Mouse (Mus musculus) stomach, postnatal 0 days (tissue): ENCODE measurements around the gene Sptbn1. TPM values are rescaled to one million over a fixed set of nuclear protein-coding genes. Genes with fewer than 3 reads are reported as not detected.

Experiments
- ATAC-seq: fragments of 200-750 bp; cut with Nextera tagmentation; 2 replicates; pipeline ENCODE4 v1.8.0; 2017; ENCODE audit not compliant: low FRiP score, low TSS enrichment
- DNase-seq: peaks from one replicate; pipeline ENCODE4 v3.0.0-alpha.2; 2016; ENCODE audit warnings: low spot score
- H3K27ac ChIP-seq: fragments of 300-500 bp; sonication (generic); replicated peaks from 2 replicates; pipeline ENCODE4 v1.5.1; 2014; ENCODE audit warnings: mild to moderate bottlenecking, control low read depth
- H3K27me3 ChIP-seq: fragments of 300-500 bp; sonication (generic); 2 replicates; pipeline ENCODE4 v1.6.1; 2014; ENCODE audit warnings: low read length; ENCODE audit not compliant: control insufficient read depth, insufficient read depth
- H3K36me3 ChIP-seq: fragments of 300-500 bp; sonication (generic); 2 replicates; pipeline ENCODE4 v1.6.1; 2014; ENCODE audit warnings: low read length, mixed read lengths; ENCODE audit not compliant: control insufficient read depth, insufficient read depth
- H3K4me1 ChIP-seq: fragments of 300-500 bp; sonication (generic); replicated peaks from 2 replicates; pipeline ENCODE4 v1.6.1; 2014; ENCODE audit warnings: antibody characterized with exemption; ENCODE audit not compliant: control insufficient read depth, insufficient read depth
- H3K4me2 ChIP-seq: fragments of 300-500 bp; sonication (generic); replicated peaks from 2 replicates; pipeline ENCODE4 v1.6.1; 2014; ENCODE audit warnings: low read depth, mild to moderate bottlenecking, control low read depth, moderate library complexity
- H3K4me3 ChIP-seq: fragments of 300-500 bp; sonication (generic); 2 replicates; pipeline ENCODE4 v1.5.1; 2014; ENCODE audit warnings: low read depth, low read length, control low read depth
- H3K9ac ChIP-seq: fragments of 300-500 bp; sonication (generic); 2 replicates; pipeline ENCODE4 v1.6.1; 2014; ENCODE audit warnings: mild to moderate bottlenecking, low read length, control low read depth, mixed read lengths
- H3K9me3 ChIP-seq: fragments of 300-500 bp; sonication (generic); 2 replicates; pipeline ENCODE4 v1.6.1; 2016; ENCODE audit warnings: low read length; ENCODE audit not compliant: control insufficient read depth
- CTCF ChIP-seq: IDR thresholded peaks from 2 replicates; pipeline ENCODE4 v1.5.1; 2016; ENCODE audit warnings: antibody characterized with exemption, low read depth, mild to moderate bottlenecking, moderate library complexity
- EP300 ChIP-seq: optimal IDR thresholded peaks from 2 replicates; pipeline ENCODE3; 2016; ENCODE audit warnings: antibody characterized with exemption
- WGBS: fragments of 180-500 bp; shearing (Covaris S2); extraction: QIAGEN DNeasy Blood & Tissue Kit; methylation state at CpG from one replicate; pipeline ENCODE4 v1.1.7; 2014; 5-methylcytosine and 5-hydroxymethylcytosine counted together
- polyA plus RNA-seq: library from polyadenylated mRNA; unstranded; fragments of >200 nt; fragmentation: Nextera tagmentation; extraction: Ambion mirVana; gene quantifications from 2 replicates; pipeline ENCODE4 v1.2.1, GENCODE M21; 2015

Gene Sptbn1
- polyA plus RNA-seq, 1 experiment from 2014 or later, result 57.2 TPM

- Histone ChIP-seq H3K9ac (no peak overlapping the region), H3K9me3 (no peaks in the 10 kb centered on the region), H3K27ac (peak overlapping the region; percentile 94; the same call in 1 of the 2 replicates), H3K4me1 (peaks cover 3% of the 10 kb centered on the region; the same call in 1 of the 2 replicates), H3K4me3 (peak overlapping the region; percentile 43; the same call in 1 of the 2 replicates), H3K4me2 (peak overlapping the region; percentile 68), H3K27me3 (no peaks in the 10 kb centered on the region), H3K36me3 (no peaks in the 10 kb centered on the region)
- DNase-seq (no peak), ATAC-seq (no peak)
- WGBS, result 41% methylated on average over 3 of the region's 3 CpGs
- TF ChIP-seq CTCF (no peak), EP300 (no peak)
These were observed 72.2 kb downstream of the Sptbn1 start for GRCm38 (mm10) chr11:30195756-30196155.

GRCm38 (mm10) chr11:30194800-30195199, 73.2 kb downstream of the Sptbn1 start:
- Histone ChIP-seq H3K4me3 (no peak overlapping the region), H3K36me3 (no peaks in the 10 kb centered on the region), H3K27ac (no peak overlapping the region; the same call in 1 of the 2 replicates), H3K4me1 (peaks cover 6% of the 10 kb centered on the region), H3K4me2 (peak overlapping the region; percentile 23; the same call in 1 of the 2 replicates), H3K27me3 (no peaks in the 10 kb centered on the region), H3K9ac (no peak overlapping the region), H3K9me3 (no peaks in the 10 kb centered on the region)
- TF ChIP-seq CTCF, result no peak
- TF ChIP-seq EP300, result no peak
- DNase-seq (no peak), ATAC-seq (no peak)
- WGBS, result 37% methylated on average over 1 of the region's 1 CpGs

GRCm38 (mm10) chr11:30190959-30191358, 77.0 kb downstream of the Sptbn1 start:
- H3K4me1 ChIP-seq, result peaks cover 7% of the 10 kb centered on the region; the same call in 1 of the 2 replicates
- peak; percentile 61 for ATAC-seq

GRCm38 (mm10) chr11:30190119-30190518, 77.9 kb downstream of the Sptbn1 start:
- TF ChIP-seq CTCF (no peak), EP300 (no peak)

More at GRCm38 (mm10) chr11:30190959-30191358, 77.0 kb downstream of the Sptbn1 start:
- WGBS, result 55% methylated on average over 4 of the region's 4 CpGs
- H3K9ac ChIP-seq, result no peak overlapping the region
- H3K4me3 ChIP-seq, result no peak overlapping the region
- peak; percentile 38 for DNase-seq
- no peaks in the 10 kb centered on the region for H3K36me3 ChIP-seq
- H3K4me2 ChIP-seq, result no peak overlapping the region
- no peaks in the 10 kb centered on the region for H3K27me3 ChIP-seq
- H3K27ac ChIP-seq, result no peak overlapping the region
- TF ChIP-seq EP300, result no peak
- TF ChIP-seq CTCF, result no peak
- H3K9me3 ChIP-seq, result no peaks in the 10 kb centered on the region

GRCm38 (mm10) chr11:30186902-30187470, 81.0 kb downstream of the Sptbn1 start:
- H3K27me3 ChIP-seq, result no peaks in the 10 kb centered on the region
- H3K36me3 ChIP-seq, result no peaks in the 10 kb centered on the region
- no peak for ATAC-seq
- H3K9ac ChIP-seq, result 0 out of 2 replicates have a peak overlapping the region, but pooled peaks have one; percentile 4
- H3K4me1 ChIP-seq, result peaks cover 12% of the 10 kb centered on the region; the same call in 1 of the 2 replicates
- no peak for TF ChIP-seq EP300
- TF ChIP-seq CTCF, result no peak
- no peak overlapping the region for H3K4me3 ChIP-seq
- WGBS, result 63% methylated on average over 4 of the region's 4 CpGs
- peak overlapping the region; percentile 23; the same call in 1 of the 2 replicates for H3K4me2 ChIP-seq
- 0 out of 2 replicates have a peak overlapping the region, but pooled peaks have one; percentile 30 for H3K27ac ChIP-seq
- no peaks in the 10 kb centered on the region for H3K9me3 ChIP-seq
- DNase-seq, result peak; percentile 39

More at GRCm38 (mm10) chr11:30190119-30190518, 77.9 kb downstream of the Sptbn1 start:
- ATAC-seq (no peak), DNase-seq (peak; percentile 28)
- Histone ChIP-seq H3K9ac (no peak overlapping the region), H3K4me2 (no peak overlapping the region), H3K27me3 (no peaks in the 10 kb centered on the region), H3K4me3 (no peak overlapping the region), H3K4me1 (peaks cover 9% of the 10 kb centered on the region; the same call in 1 of the 2 replicates), H3K9me3 (no peaks in the 10 kb centered on the region), H3K36me3 (no peaks in the 10 kb centered on the region), H3K27ac (peak overlapping the region; percentile 20; the same call in 1 of the 2 replicates)
- WGBS, result 64% methylated on average over 3 of the region's 3 CpGs

- peak; percentile 67 for DNase-seq
- H3K9ac ChIP-seq, result no peak overlapping the region
- peak overlapping the region; percentile 82 for H3K27ac ChIP-seq
- no peaks in the 10 kb centered on the region for H3K9me3 ChIP-seq
- TF ChIP-seq EP300, result no peak
- TF ChIP-seq CTCF, result no peak
- 43% methylated on average over 2 of the region's 2 CpGs for WGBS
- peak; percentile 81 for ATAC-seq
- no peak overlapping the region for H3K4me3 ChIP-seq
- H3K27me3 ChIP-seq, result no peaks in the 10 kb centered on the region
- no peak overlapping the region for H3K4me2 ChIP-seq
- no peaks in the 10 kb centered on the region for H3K36me3 ChIP-seq
- peaks cover 9% of the 10 kb centered on the region; the same call in 1 of the 2 replicates for H3K4me1 ChIP-seq
These were observed 83.4 kb downstream of the Sptbn1 start for GRCm38 (mm10) chr11:30184527-30184926.
